ENCODE assay signal across 8 mouse cellular contexts in the genomic region with DNA sequence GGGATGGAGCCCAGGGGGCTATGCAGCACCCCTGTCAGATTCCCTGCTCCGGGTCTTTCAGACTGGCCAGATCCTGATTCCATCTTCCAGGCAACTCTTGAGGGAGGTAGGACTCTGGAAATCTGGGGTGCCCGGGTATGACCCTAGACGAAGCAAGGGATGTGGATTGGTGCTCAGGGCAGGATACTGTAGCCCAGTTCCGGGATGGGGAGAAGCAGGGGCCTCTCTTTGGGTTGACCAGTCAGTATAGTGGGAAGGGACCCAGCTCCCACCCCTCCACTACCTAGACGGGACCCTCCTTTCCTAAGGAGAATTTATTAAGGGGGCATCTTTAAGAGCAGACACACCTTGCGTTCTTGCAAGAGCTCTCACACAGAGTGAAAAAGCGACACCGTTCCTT. TPM values are rescaled to one million over a fixed set of nuclear protein-coding genes. Genes with fewer than 3 reads are reported as not detected.
A peak's percentile ranks its signal among the peaks of the same experiment; 100 is the strongest.
DNase-seq lines count a peak whose midpoint lies in the region; ATAC-seq and TF ChIP-seq lines count a peak whose summit lies in the region.
"Had no signal": no experiment of that assay in that cellular context is flagged by ENCODE, and none has a peak within 500 bp of the region (broad histone marks: within the 10 kb centered on the region; RNA-seq: fewer than 3 reads in every experiment).

No protein-coding gene starts in this region.

- TF ChIP-seq POLR2A in olfactory bulb, adult 2 months (IDR thresholded peaks at IDR 0.05; ENCODE audit: insufficient read depth, low read depth, low read length), result no peak

- H3K4me1 ChIP-seq in lung, embryonic 14.5 days (ENCODE audit: insufficient read depth), result no peaks in the 10 kb centered on the region
- peaks cover 18% of the 10 kb centered on the region; the same call in 1 of the 2 replicates for H3K4me1 ChIP-seq in forebrain, embryonic 15.5 days
- H3K4me1 ChIP-seq in intestine, postnatal 0 days (replicated peaks; ENCODE audit: control insufficient read depth, insufficient read depth, low read length), result no peaks in the 10 kb centered on the region; the same call in 1 of the 2 replicates
- peaks cover 15% of the 10 kb centered on the region for H3K4me1 ChIP-seq in olfactory bulb, adult 2 months (ENCODE audit: control insufficient read depth, insufficient read depth, low read length)

- 19% methylated on average over 8 of the region's 8 CpGs for WGBS in lung, embryonic 14.5 days
- 31% methylated on average over 8 of the region's 8 CpGs for WGBS in forebrain, embryonic 15.5 days
- WGBS in intestine, postnatal 0 days, result 39% methylated on average over 8 of the region's 8 CpGs
- 37% methylated on average over 8 of the region's 8 CpGs for WGBS in olfactory bulb, adult 2 months

- peak overlapping the region; percentile 35 for H3K4me2 ChIP-seq in lung, embryonic 14.5 days
- peak overlapping the region; percentile 43 for H3K4me2 ChIP-seq in forebrain, embryonic 15.5 days (replicated peaks)
- H3K4me2 ChIP-seq in intestine, postnatal 0 days (replicated peaks; ENCODE audit: low read depth), result peak overlapping the region; percentile 51

- no peak overlapping the region for H3K27ac ChIP-seq in lung, embryonic 14.5 days (ENCODE audit: low read depth)
- peak overlapping the region; percentile 46 for H3K27ac ChIP-seq in forebrain, embryonic 15.5 days (replicated peaks)
- no peak overlapping the region for H3K27ac ChIP-seq in intestine, postnatal 0 days (ENCODE audit: low read depth, low read length)
- H3K27ac ChIP-seq in olfactory bulb, adult 2 months (ENCODE audit: insufficient read depth, low read depth, low read length), result no peak overlapping the region

- no peak for TF ChIP-seq CTCF in lung, embryonic 14.5 days (IDR thresholded peaks at IDR 0.05; ENCODE audit: low read depth)
- no peak for TF ChIP-seq CTCF in intestine, postnatal 0 days (IDR thresholded peaks at IDR 0.05; ENCODE audit: low read depth)
- no peak for TF ChIP-seq CTCF in olfactory bulb, adult 2 months (IDR thresholded peaks at IDR 0.05; ENCODE audit: insufficient read depth, low read depth, low read length)

- ATAC-seq in lung, embryonic 14.5 days (ENCODE audit: insufficient read depth), result 0 out of 2 replicates have a peak, but pooled peaks have one; percentile 12
- peak; percentile 39 for ATAC-seq in forebrain, embryonic 15.5 days (replicated peaks)
- no peak for ATAC-seq in intestine, postnatal 0 days

- H3K4me3 ChIP-seq in lung, embryonic 14.5 days (ENCODE audit: low read depth, low read length), result no peak overlapping the region
- H3K4me3 ChIP-seq in forebrain, embryonic 15.5 days, result peak overlapping the region; percentile 29
- H3K4me3 ChIP-seq in intestine, postnatal 0 days (ENCODE audit: low read depth, low read length), result 0 out of 2 replicates have a peak overlapping the region, but pooled peaks have one; percentile 12
- H3K4me3 ChIP-seq in olfactory bulb, adult 2 months (ENCODE audit: insufficient read depth, low read depth, low read length), result 0 out of 2 replicates have a peak overlapping the region, but pooled peaks have one; percentile 0
- H3K4me3 ChIP-seq: erythroblast, embryonic 14.5 days had no signal

- no peak overlapping the region for H3K9ac ChIP-seq in lung, embryonic 14.5 days
- peak overlapping the region; percentile 37 for H3K9ac ChIP-seq in forebrain, embryonic 15.5 days (replicated peaks)
- H3K9ac ChIP-seq in intestine, postnatal 0 days (ENCODE audit: low read depth, low read length), result no peak overlapping the region

- no peaks in the 10 kb centered on the region for H3K9me3 ChIP-seq in lung, embryonic 14.5 days (ENCODE audit: low read depth, low read length)
- H3K9me3 ChIP-seq in forebrain, embryonic 15.5 days, result no peaks in the 10 kb centered on the region
- H3K9me3 ChIP-seq in intestine, postnatal 0 days (ENCODE audit: control insufficient read depth), result no peaks in the 10 kb centered on the region

- no peaks in the 10 kb centered on the region for H3K27me3 ChIP-seq in lung, embryonic 14.5 days (ENCODE audit: insufficient read depth, low read length)
- H3K27me3 ChIP-seq in forebrain, embryonic 15.5 days, result no peaks in the 10 kb centered on the region
- no peaks in the 10 kb centered on the region for H3K27me3 ChIP-seq in intestine, postnatal 0 days (replicated peaks; ENCODE audit: control insufficient read depth, insufficient read depth, low read length)

- peaks cover 20% of the 10 kb centered on the region for H3K36me3 ChIP-seq in lung, embryonic 14.5 days (ENCODE audit: insufficient read depth)
- H3K36me3 ChIP-seq in forebrain, embryonic 15.5 days, result no peaks in the 10 kb centered on the region
- H3K36me3 ChIP-seq in intestine, postnatal 0 days (ENCODE audit: control insufficient read depth, insufficient read depth), result no peaks in the 10 kb centered on the region

- DNase-seq in lung, embryonic 14.5 days, result no peak
- no peak for DNase-seq in lung, adult 18-20 months
- DNase-seq in adrenal gland, postnatal 25 days, result no peak
- no peak for DNase-seq in kidney, adult 8-10 months

RNA-seq across cellular contexts. Expression of gene Gdpd2, which starts 0.6 kb away (rescaled TPM):
- polyA plus RNA-seq in lung, embryonic 14.5 days (2014; fragmentation: Nextera tagmentation; extraction: Ambion mirVana), result 0.20 and 0.30 TPM in 2 replicates
- 10.2 and 13.8 TPM in 2 replicates for polyA plus RNA-seq in forebrain, embryonic 15.5 days (2015; fragmentation: Nextera tagmentation; extraction: Ambion mirVana)
- polyA plus RNA-seq in intestine, postnatal 0 days (2015; fragmentation: Nextera tagmentation; extraction: Ambion mirVana), result 7.2 and 7.7 TPM in 2 replicates
- not detected in 2 replicates for polyA plus RNA-seq in olfactory bulb, adult 2 months (2012; ENCODE audit: insufficient read depth, insufficient read length, low replicate concordance, missing spikeins)
- 0.58 TPM in 1 of 2 replicates, not detected in the other for total RNA-seq in adrenal gland, postnatal 25 days (2021)
- polyA plus RNA-seq: erythroblast, embryonic 14.5 days had no signal

RNA-seq across cellular contexts. Expression of gene Dlg3, which starts 37.3 kb away (rescaled TPM):
- polyA plus RNA-seq in lung, embryonic 14.5 days (2014; fragmentation: Nextera tagmentation; extraction: Ambion mirVana), result 4.2 and 4.8 TPM in 2 replicates
- polyA plus RNA-seq in forebrain, embryonic 15.5 days (2015; fragmentation: Nextera tagmentation; extraction: Ambion mirVana), result 7.3 and 10.0 TPM in 2 replicates
- 2.2 and 2.9 TPM in 2 replicates for polyA plus RNA-seq in intestine, postnatal 0 days (2015; fragmentation: Nextera tagmentation; extraction: Ambion mirVana)
- 98.9 TPM in 1 of 2 replicates, not detected in the other for polyA plus RNA-seq in olfactory bulb, adult 2 months (2012; ENCODE audit: insufficient read depth, insufficient read length, low replicate concordance, missing spikeins)
- 28.6 and 34.8 TPM in 2 replicates for total RNA-seq in adrenal gland, postnatal 25 days (2021)
- polyA plus RNA-seq: erythroblast, embryonic 14.5 days had no signal
